Mouse (Mus musculus): Measurements from ENCODE around the gene Cep19.

Cep19 gene

DNA sequence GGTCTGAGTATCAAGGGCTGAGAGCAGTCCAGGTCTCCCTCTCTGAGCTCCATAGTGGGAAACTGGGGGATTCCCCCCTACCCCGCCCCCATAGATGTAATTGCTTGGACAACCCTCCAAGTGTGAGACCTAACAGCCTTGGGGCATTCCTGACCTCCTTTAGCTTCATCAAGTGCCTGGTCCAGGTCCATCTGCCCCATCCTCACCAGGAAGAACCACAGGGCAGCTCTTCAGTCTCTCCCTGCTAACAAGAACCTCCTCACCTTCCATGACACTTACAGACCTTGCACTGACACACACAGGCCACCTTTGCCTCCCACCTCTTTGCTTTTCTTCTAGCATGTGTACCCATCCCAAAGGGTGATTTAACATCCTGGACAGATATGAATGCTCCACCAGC, 54.4 kb downstream of the Cep19 start:
- no peak for DNase-seq

DNA sequence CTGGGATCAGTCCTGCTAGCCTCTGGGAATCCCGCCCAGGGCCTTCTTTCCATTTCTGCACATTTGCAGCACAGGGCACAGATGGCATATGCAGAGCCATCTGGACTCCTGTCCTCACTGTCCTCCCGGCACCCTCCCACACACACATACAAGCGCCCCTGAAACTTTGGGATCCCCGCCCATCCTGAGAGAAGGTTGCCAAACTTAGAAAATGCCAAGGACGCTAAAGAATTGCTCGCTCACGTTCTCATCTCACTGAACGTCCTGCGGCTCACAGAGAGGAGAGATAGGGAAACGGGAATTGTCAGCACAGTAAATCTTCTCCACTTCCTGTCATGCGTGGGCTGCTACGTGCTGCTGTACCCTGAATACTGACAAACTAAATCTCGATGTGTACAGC, 54.8 kb downstream of the Cep19 start:
- DNase-seq = no peak

DNA sequence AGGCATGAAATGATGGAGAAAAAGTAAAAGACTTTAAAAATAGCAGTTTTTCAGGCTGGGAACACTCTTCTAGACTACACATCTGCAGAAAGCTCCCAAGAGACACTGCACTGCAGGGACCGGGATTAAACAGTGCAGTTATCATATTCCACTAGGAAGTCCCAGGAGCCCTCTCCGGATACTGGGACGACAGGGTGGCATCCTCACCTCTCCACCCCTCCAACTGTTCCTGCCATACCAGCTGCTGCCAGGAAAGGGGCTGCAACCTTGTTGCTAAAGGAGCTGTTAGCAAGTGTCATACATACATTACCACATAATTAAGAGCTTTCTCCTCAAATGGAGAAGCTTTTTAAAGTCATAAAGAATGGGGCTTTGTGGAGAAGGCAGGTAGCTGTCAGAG, 57.1 kb downstream of the Cep19 start:
- DNase-seq = no peak

DNA sequence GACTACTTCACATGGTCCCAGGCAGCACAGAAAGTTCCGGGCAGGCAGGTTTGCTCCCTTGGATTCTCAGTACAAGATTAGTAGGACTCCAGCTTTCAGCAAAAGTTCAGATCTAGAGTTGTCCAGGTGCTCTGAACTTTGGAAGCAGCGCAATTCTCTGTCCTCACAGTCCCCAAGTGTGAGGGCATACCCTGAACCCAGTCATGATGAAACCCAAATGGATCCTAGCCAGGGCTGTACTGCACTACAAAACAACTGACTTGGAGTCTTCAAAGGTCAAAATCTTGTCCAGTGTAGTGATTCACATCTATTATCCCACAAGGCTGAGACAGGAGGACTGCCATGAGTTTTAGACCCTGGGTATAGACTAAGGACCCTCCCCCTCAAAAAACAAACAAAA, 57.8 kb downstream of the Cep19 start:
- DNase-seq = no peak
